ENCODE assay signal across 15 mouse cellular contexts in genomic region chr14:57658301-57658700, GRCm38 (mm10). TPM values are rescaled to one million over a fixed set of nuclear protein-coding genes. Genes with fewer than 3 reads are reported as not detected.
DNase-seq lines count a peak whose midpoint lies in the region; ATAC-seq and TF ChIP-seq lines count a peak whose summit lies in the region.
"Had no signal": no experiment of that assay in that cellular context is flagged by ENCODE, and none has a peak within 500 bp of the region (broad histone marks: within the 10 kb centered on the region; RNA-seq: fewer than 3 reads in every experiment).

No protein-coding gene starts in this region.

- H3K4me3 ChIP-seq in left cerebral cortex, adult 2 months: no peak overlapping the region
- H3K4me3 ChIP-seq: hindbrain, embryonic 12.5 days had no signal

- peak; percentile 63 for ATAC-seq in inflammation-experienced regulatory T-cells, adult 6 months

- intact Hi-C loops in left cerebral cortex, adult 2 months (cut with DNase I): no loop called here

- H3K27ac ChIP-seq in left cerebral cortex, adult 2 months: no peak overlapping the region
- H3K27ac ChIP-seq: hindbrain, embryonic 12.5 days had no signal

- TF ChIP-seq CTCF in left cerebral cortex, adult 2 months (IDR thresholded peaks at IDR 0.05): peak; percentile 19; the same call in 1 of the 2 replicates

- DNase-seq in left cerebral cortex, adult 2 months (ENCODE audit: extremely low spot score in 1 of 2, low spot score in 2 of 2): no peak
- DNase-seq in left cerebral cortex, adult 8-10 months (ENCODE audit: low spot score in 2 of 2): no peak
- DNase-seq in CD4-positive helper T cell, adult 2 months (ENCODE audit: low read depth, low spot score): peak; percentile 34
- DNase-seq in R1 (ENCODE audit: low read depth, low spot score): peak; percentile 67
- no peak for DNase-seq in layer of hippocampus, postnatal 14 days (ENCODE audit: low spot score in 2 of 2)
- no peak for DNase-seq in thymus, postnatal 25 days
- DNase-seq in spleen, postnatal 10 days (ENCODE audit: low spot score in 2 of 2): no peak
- DNase-seq: cerebellum, postnatal 10 days; kidney, postnatal 25 days; lung, adult 18-20 months; midbrain, embryonic 14.5 days; right cerebral cortex, postnatal 4 days; thymus, adult 18-20 months had no signal

RNA-seq across cellular contexts. Expression of gene Xpo4, which starts 6.9 kb away (rescaled TPM):
- total RNA-seq in left cerebral cortex, adult 2 months (2021): 10 to 100 TPM; 14.2 to 14.6 TPM
- total RNA-seq in left cerebral cortex, adult 8-10 months (2022): 10 to 100 TPM; 10.9 to 14.8 (median 14.5) TPM
- polyA plus RNA-seq in inflammation-experienced regulatory T-cells, adult 6 months (2017; shearing (Covaris generic)): 10 to 100 TPM; 24.6 to 32.2 (median 29.7) TPM
- total RNA-seq in layer of hippocampus, postnatal 14 days (2021): 10 to 100 TPM; 13.0 to 14.1 TPM

Comparison
In these comparisons a context has a peak if more than half of its experiments do, and no peak if none do; other contexts are left out.
1. DNase-seq: peak in CD4-positive helper T cell, adult 2 months (single experiment) and R1 (single experiment); none in left cerebral cortex, adult 2 months (0 of 2), left cerebral cortex, adult 8-10 months (0 of 2), layer of hippocampus, postnatal 14 days (0 of 2), thymus, postnatal 25 days (single experiment) and spleen, postnatal 10 days (0 of 2).